Mouse (Mus musculus): ENCODE results near the gene Gpatch2l. TPM values are rescaled to one million over a fixed set of nuclear protein-coding genes. Genes with fewer than 3 reads are reported as not detected.

The Gpatch2l gene
- 15.1 and 16.8 TPM in 2 replicates for polyA plus RNA-seq (2015; fragmentation: Nextera tagmentation; extraction: Ambion mirVana)

GRCm38 (mm10) chr12:86241604-86242536, at the start of gene Gpatch2l:
Gene Gpatch2l, plus strand, starts transcription at chr12:86241858.
- WGBS = under 1% methylated on average over 57 of the region's 58 CpGs
- peak within 1 kb of the TSS; percentile 85 for H3K4me3 ChIP-seq (ENCODE audit: low read length)
- H3K36me3 ChIP-seq (ENCODE audit: control insufficient read depth, insufficient read depth, low read length) = peaks cover 10% of the 10 kb centered on the region; the same call in 1 of the 2 replicates
- peak; percentile 100 for ATAC-seq (ENCODE audit: low read depth)
- H3K9ac ChIP-seq (ENCODE audit: low read length) = peak within 1 kb of the TSS; percentile 82
- no peaks in the 10 kb centered on the region for H3K9me3 ChIP-seq (ENCODE audit: control insufficient read depth, low read length)
- H3K4me2 ChIP-seq (ENCODE audit: low read depth, low read length) = peak within 1 kb of the TSS; percentile 81
- peaks cover 7% of the 10 kb centered on the region for H3K4me1 ChIP-seq (replicated peaks; ENCODE audit: control insufficient read depth, insufficient read depth, low read length)
- peak within 1 kb of the TSS; percentile 65 for H3K27ac ChIP-seq (ENCODE audit: low read length)
- no peaks in the 10 kb centered on the region for H3K27me3 ChIP-seq (ENCODE audit: control insufficient read depth, insufficient read depth, low read depth, low read length)

DNA sequence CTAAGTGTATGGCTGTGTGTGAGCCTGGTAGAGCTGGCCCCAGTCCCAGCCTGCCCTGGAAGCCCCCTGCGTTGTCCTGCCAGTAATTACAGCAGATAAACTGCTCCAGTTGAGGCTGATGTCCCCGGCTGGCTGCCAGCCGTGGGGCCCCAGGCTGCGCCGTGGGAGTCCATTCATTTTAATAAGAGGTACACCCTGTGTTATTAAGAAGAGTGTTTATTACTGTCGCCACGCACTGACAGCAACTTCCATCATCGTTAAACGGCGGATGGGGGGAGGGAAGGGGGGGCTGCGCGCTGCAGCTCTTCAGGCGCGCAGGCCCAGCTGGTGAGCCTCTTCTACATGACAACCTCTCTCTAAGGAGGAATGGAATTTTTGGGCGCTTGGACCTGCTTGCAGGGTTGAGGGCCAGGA, 49.6 kb upstream of the Gpatch2l start:
- H3K4me1 ChIP-seq (replicated peaks; ENCODE audit: control insufficient read depth, insufficient read depth, low read length) = peaks cover 4% of the 10 kb centered on the region
- no peak overlapping the region for H3K9ac ChIP-seq (ENCODE audit: low read length)
- no peak overlapping the region for H3K4me3 ChIP-seq (ENCODE audit: low read length)
- no peak overlapping the region for H3K27ac ChIP-seq (ENCODE audit: low read length)
- H3K27me3 ChIP-seq (ENCODE audit: control insufficient read depth, insufficient read depth, low read depth, low read length) = no peaks in the 10 kb centered on the region
- no peaks in the 10 kb centered on the region for H3K9me3 ChIP-seq (ENCODE audit: control insufficient read depth, low read length)
- WGBS = 35% methylated on average over 15 of the region's 15 CpGs
- no peaks in the 10 kb centered on the region for H3K36me3 ChIP-seq (ENCODE audit: control insufficient read depth, insufficient read depth, low read length)
- ATAC-seq (ENCODE audit: low read depth) = peak; percentile 54
- no peak overlapping the region for H3K4me2 ChIP-seq (ENCODE audit: low read depth, low read length)

DNA sequence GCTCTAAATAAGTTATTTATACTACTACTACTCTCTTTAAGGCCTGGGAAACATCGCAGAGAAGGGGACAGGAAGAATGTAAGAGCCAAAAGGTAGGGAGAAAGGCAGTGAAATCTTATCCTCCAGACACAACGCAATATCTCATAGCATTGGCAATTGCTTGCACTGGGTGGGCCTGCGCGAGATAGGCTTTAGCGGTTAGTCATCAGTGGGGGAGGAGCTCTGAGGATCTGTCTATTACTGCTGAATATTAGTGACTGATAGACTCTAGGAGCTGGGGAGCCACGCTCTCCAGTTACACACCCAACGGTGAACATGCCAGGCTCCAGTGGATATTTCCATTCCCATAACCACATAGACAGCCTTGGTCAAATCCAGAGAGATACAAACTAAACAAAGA, 44.7 kb upstream of the Gpatch2l start:
- WGBS = 82% methylated on average over 7 of the region's 7 CpGs

GRCm38 (mm10) chr12:86203443-86204057, 38.1 kb upstream of the Gpatch2l start:
- no peaks in the 10 kb centered on the region for H3K9me3 ChIP-seq (ENCODE audit: control insufficient read depth, low read length)
- ATAC-seq (ENCODE audit: low read depth) = no peak
- no peaks in the 10 kb centered on the region for H3K27me3 ChIP-seq (ENCODE audit: control insufficient read depth, insufficient read depth, low read depth, low read length)
- H3K4me3 ChIP-seq (ENCODE audit: low read length) = no peak overlapping the region
- no peak overlapping the region for H3K9ac ChIP-seq (ENCODE audit: low read length)
- no peak overlapping the region for H3K27ac ChIP-seq (ENCODE audit: low read length)
- no peaks in the 10 kb centered on the region for H3K36me3 ChIP-seq (ENCODE audit: control insufficient read depth, insufficient read depth, low read length)
- no peaks in the 10 kb centered on the region for H3K4me1 ChIP-seq (replicated peaks; ENCODE audit: control insufficient read depth, insufficient read depth, low read length)
- H3K4me2 ChIP-seq (ENCODE audit: low read depth, low read length) = no peak overlapping the region
- 23% methylated on average over 8 of the region's 8 CpGs for WGBS

More for the DNA sequence above, 44.7 kb upstream of the Gpatch2l start:
- no peaks in the 10 kb centered on the region for H3K36me3 ChIP-seq (ENCODE audit: control insufficient read depth, insufficient read depth, low read length)
- peaks cover 4% of the 10 kb centered on the region; the same call in 1 of the 2 replicates for H3K4me1 ChIP-seq (replicated peaks; ENCODE audit: control insufficient read depth, insufficient read depth, low read length)
- no peaks in the 10 kb centered on the region for H3K27me3 ChIP-seq (ENCODE audit: control insufficient read depth, insufficient read depth, low read depth, low read length)
- no peak overlapping the region for H3K4me2 ChIP-seq (ENCODE audit: low read depth, low read length)
- H3K4me3 ChIP-seq (ENCODE audit: low read length) = no peak overlapping the region
- ATAC-seq (ENCODE audit: low read depth) = no peak
- H3K9me3 ChIP-seq (ENCODE audit: control insufficient read depth, low read length) = no peaks in the 10 kb centered on the region
- no peak overlapping the region for H3K9ac ChIP-seq (ENCODE audit: low read length)
- no peak overlapping the region for H3K27ac ChIP-seq (ENCODE audit: low read length)

DNA sequence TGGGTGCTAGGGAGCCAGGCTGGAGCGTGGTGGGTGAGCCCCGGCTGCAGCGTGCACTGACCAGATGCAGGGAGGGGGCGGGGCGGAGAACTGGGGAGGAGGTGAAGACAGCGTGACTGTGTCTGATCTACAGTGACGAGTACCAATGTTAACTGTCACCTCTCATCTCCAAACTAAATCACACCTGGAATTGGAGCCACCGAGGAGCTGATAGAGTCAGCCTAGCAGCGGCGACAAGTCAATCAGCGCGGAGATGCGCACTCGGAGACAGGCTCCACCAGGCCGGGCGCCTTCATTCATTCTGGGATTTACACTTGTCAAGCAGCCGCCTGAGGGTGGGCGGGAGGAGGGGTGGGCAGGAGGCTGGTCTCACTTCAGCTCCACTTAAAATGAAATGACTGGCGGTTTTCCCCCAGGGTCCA, 30.5 kb upstream of the Gpatch2l start:
- H3K27me3 ChIP-seq (ENCODE audit: control insufficient read depth, insufficient read depth, low read depth, low read length) = peaks cover 41% of the 10 kb centered on the region
- under 1% methylated on average over 19 of the region's 19 CpGs for WGBS
- no peak overlapping the region for H3K27ac ChIP-seq (ENCODE audit: low read length)
- no peak overlapping the region for H3K4me3 ChIP-seq (ENCODE audit: low read length)
- no peak overlapping the region for H3K9ac ChIP-seq (ENCODE audit: low read length)
- H3K4me1 ChIP-seq (replicated peaks; ENCODE audit: control insufficient read depth, insufficient read depth, low read length) = no peaks in the 10 kb centered on the region
- no peaks in the 10 kb centered on the region for H3K36me3 ChIP-seq (ENCODE audit: control insufficient read depth, insufficient read depth, low read length)
- ATAC-seq (ENCODE audit: low read depth) = no peak
- H3K9me3 ChIP-seq (ENCODE audit: control insufficient read depth, low read length) = no peaks in the 10 kb centered on the region
- H3K4me2 ChIP-seq (ENCODE audit: low read depth, low read length) = no peak overlapping the region

GRCm38 (mm10) chr12:86212693-86213470, 28.8 kb upstream of the Gpatch2l start:
- Histone ChIP-seq H3K27ac (ENCODE audit: low read length) (no peak overlapping the region), H3K27me3 (ENCODE audit: control insufficient read depth, insufficient read depth, low read depth, low read length) (peaks cover 42% of the 10 kb centered on the region)
- WGBS = 41% methylated on average over 15 of the region's 15 CpGs

DNA sequence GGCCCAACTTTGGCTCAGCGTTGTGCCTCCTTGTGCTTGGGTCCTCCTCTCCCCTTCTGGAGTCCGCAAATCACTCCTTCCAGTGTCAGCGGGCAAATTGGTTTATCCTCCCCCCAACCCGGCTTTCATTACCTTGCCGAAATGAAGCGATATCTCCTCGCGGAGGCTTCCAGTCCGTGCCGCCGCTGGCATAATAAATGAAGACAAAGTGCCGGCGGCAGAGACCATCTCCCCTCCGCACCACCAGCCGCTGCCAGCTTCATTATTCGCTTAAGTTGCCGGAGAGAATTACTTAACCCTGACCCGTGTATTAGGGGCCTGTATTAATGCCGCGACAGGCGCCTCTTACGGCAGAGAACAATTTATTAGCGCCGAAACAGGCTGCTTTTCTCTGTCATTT, 27.5 kb upstream of the Gpatch2l start:
- H3K4me2 ChIP-seq (ENCODE audit: low read depth, low read length) = no peak overlapping the region
- H3K9me3 ChIP-seq (ENCODE audit: control insufficient read depth, low read length) = no peaks in the 10 kb centered on the region
- H3K27me3 ChIP-seq (ENCODE audit: control insufficient read depth, insufficient read depth, low read depth, low read length) = peaks cover 42% of the 10 kb centered on the region
- no peak overlapping the region for H3K27ac ChIP-seq (ENCODE audit: low read length)
- H3K36me3 ChIP-seq (ENCODE audit: control insufficient read depth, insufficient read depth, low read length) = no peaks in the 10 kb centered on the region
- peaks cover 4% of the 10 kb centered on the region; the same call in 1 of the 2 replicates for H3K4me1 ChIP-seq (replicated peaks; ENCODE audit: control insufficient read depth, insufficient read depth, low read length)
- H3K4me3 ChIP-seq (ENCODE audit: low read length) = no peak overlapping the region
- 13% methylated on average over 24 of the region's 24 CpGs for WGBS
- H3K9ac ChIP-seq (ENCODE audit: low read length) = no peak overlapping the region
- no peak for ATAC-seq (ENCODE audit: low read depth)

More at GRCm38 (mm10) chr12:86212693-86213470, 28.8 kb upstream of the Gpatch2l start:
- H3K4me3 ChIP-seq (ENCODE audit: low read length) = no peak overlapping the region
- ATAC-seq (ENCODE audit: low read depth) = no peak
- no peaks in the 10 kb centered on the region for H3K9me3 ChIP-seq (ENCODE audit: control insufficient read depth, low read length)
- H3K4me1 ChIP-seq (replicated peaks; ENCODE audit: control insufficient read depth, insufficient read depth, low read length) = peaks cover 4% of the 10 kb centered on the region; the same call in 1 of the 2 replicates
- no peak overlapping the region for H3K9ac ChIP-seq (ENCODE audit: low read length)
- H3K4me2 ChIP-seq (ENCODE audit: low read depth, low read length) = no peak overlapping the region
- no peaks in the 10 kb centered on the region for H3K36me3 ChIP-seq (ENCODE audit: control insufficient read depth, insufficient read depth, low read length)

DNA sequence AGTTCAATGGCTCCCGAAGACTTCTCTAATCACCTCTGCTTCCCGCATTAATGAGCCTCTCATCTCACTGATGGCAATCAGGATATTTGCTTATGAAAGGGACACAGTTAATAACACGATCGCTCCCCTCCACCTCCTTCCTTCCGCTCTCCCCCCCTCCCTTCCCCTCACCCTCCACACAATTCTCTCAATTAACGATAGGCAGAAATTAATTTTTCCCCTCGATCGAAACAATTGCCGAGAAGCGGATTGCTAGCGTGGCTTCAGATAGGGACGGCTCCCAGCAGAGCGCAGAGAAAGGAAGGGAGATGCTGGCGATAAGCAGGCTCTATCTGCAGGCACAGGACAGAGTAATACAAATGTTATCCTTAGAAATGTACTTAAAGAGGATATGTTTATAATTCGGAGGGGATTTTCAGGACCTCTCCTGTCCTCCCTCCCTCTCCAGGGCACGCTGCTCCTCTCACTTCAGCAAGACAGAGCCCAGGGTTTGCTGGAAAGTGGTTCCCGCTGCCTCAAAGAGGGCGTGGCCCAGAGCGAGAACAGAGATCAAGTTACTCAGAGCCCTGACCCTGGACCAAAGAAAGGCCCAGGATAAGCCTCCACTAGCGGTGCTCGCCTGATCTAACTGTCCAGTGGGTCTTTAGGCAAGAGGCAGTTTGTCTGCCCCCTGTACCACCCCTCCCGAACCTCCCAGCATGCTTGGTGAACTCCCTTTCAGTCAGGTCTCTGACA, 24.8 kb upstream of the Gpatch2l start:
- 1% methylated on average over 22 of the region's 22 CpGs for WGBS
- Histone ChIP-seq H3K36me3 (ENCODE audit: control insufficient read depth, insufficient read depth, low read length) (no peaks in the 10 kb centered on the region), H3K4me2 (ENCODE audit: low read depth, low read length) (peak overlapping the region; percentile 37), H3K27me3 (ENCODE audit: control insufficient read depth, insufficient read depth, low read depth, low read length) (peaks cover 40% of the 10 kb centered on the region), H3K4me1 (replicated peaks; ENCODE audit: control insufficient read depth, insufficient read depth, low read length) (peaks cover 4% of the 10 kb centered on the region; the same call in 1 of the 2 replicates), H3K4me3 (ENCODE audit: low read length) (no peak overlapping the region), H3K9ac (ENCODE audit: low read length) (no peak overlapping the region), H3K27ac (ENCODE audit: low read length) (no peak overlapping the region), H3K9me3 (ENCODE audit: control insufficient read depth, low read length) (no peaks in the 10 kb centered on the region)
- ATAC-seq (ENCODE audit: low read depth) = 0 out of 2 replicates have a peak, but pooled peaks have one; percentile 23
